Mouse (Mus musculus): Measurements from ENCODE around the gene Ehmt1. TPM values are rescaled to one million over a fixed set of nuclear protein-coding genes. Genes with fewer than 3 reads are reported as not detected.

Gene Ehmt1
- polyA plus RNA-seq, 1 experiment from 2014 or later: 124 TPM

DNA sequence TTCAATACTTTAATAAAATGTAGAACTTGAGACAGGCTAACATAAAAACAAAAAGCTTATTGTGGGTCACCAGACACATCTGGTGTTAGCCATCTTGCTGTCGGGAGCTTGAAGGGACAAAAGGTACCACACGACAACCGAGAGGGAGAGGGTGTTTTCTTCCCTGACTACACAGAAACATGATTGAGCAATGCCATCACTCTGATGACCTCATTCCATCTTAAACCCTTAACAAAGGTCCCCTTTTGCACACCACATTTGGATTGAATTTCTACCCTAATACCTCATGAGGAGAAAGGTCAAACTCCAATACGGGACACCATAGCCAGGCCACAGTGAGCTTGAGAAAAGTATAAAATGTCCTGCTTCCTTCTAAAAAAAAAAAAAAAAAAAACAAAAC, 132.2 kb downstream of the Ehmt1 start:
- no peak overlapping the region for H3K9ac ChIP-seq
- no peak overlapping the region for H3K27ac ChIP-seq
- no peaks in the 10 kb centered on the region for H3K9me3 ChIP-seq
- peaks cover 23% of the 10 kb centered on the region for H3K36me3 ChIP-seq
- ATAC-seq (ENCODE audit: insufficient number of reproducible peaks, insufficient read depth, low FRiP score, low TSS enrichment): no peak
- H3K27me3 ChIP-seq: no peaks in the 10 kb centered on the region
- H3K4me3 ChIP-seq: no peak overlapping the region
- 31% methylated on average over 4 of the region's 4 CpGs for WGBS
- no peak overlapping the region for H3K4me2 ChIP-seq (replicated peaks)
- H3K4me1 ChIP-seq: no peaks in the 10 kb centered on the region

DNA sequence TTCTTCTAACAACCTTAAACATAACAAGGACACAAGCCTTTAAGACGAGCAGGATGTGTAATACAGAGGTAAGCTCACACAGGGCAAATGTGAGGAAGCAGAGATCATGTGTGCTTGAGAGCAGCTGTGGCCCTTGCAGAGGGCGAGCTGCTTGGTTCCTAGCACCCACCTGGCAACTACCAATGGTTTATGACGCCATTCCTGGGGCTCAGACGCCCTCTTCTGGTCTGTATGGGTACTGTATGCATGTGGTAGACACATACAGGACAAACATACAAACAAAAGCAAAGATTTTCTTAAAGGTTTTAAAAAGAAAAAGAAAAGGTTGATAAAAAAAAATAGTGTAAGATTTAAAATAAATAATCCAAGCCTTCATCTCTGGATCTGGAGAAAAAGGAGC, 138.2 kb downstream of the Ehmt1 start:
- Histone ChIP-seq H3K4me2 (replicated peaks) (no peak overlapping the region), H3K9me3 (no peaks in the 10 kb centered on the region), H3K4me3 (no peak overlapping the region), H3K36me3 (no peaks in the 10 kb centered on the region), H3K4me1 (no peaks in the 10 kb centered on the region), H3K27me3 (no peaks in the 10 kb centered on the region), H3K27ac (no peak overlapping the region), H3K9ac (no peak overlapping the region)
- no peak for ATAC-seq (ENCODE audit: insufficient number of reproducible peaks, insufficient read depth, low FRiP score, low TSS enrichment)
- 47% methylated on average over 4 of the region's 4 CpGs for WGBS

DNA sequence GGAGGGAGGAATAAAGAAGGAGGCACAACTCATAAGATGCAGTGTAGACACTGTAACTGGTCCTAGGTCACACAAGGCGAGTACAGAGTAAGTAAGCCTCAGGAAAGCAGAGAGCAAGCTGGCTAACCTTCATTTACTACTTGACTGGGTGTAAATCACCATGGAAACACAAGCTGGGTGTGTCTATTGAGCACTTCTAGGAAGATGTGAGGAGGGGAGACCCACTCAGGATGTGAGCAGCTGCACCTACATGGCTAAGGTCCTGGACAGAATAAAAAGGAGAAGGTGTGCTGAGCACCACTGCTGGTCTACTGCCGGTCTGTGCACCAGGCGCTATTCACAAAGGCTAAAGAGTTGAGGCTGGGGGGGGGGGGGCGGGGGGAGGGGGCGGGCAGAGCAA, 142.6 kb downstream of the Ehmt1 start:
- Histone ChIP-seq H3K4me3 (no peak overlapping the region), H3K36me3 (no peaks in the 10 kb centered on the region), H3K27ac (no peak overlapping the region), H3K4me2 (replicated peaks) (no peak overlapping the region), H3K9me3 (no peaks in the 10 kb centered on the region), H3K9ac (no peak overlapping the region), H3K27me3 (no peaks in the 10 kb centered on the region), H3K4me1 (no peaks in the 10 kb centered on the region)
- 15% methylated on average over 4 of the region's 5 CpGs for WGBS
- no peak for ATAC-seq (ENCODE audit: insufficient number of reproducible peaks, insufficient read depth, low FRiP score, low TSS enrichment)

DNA sequence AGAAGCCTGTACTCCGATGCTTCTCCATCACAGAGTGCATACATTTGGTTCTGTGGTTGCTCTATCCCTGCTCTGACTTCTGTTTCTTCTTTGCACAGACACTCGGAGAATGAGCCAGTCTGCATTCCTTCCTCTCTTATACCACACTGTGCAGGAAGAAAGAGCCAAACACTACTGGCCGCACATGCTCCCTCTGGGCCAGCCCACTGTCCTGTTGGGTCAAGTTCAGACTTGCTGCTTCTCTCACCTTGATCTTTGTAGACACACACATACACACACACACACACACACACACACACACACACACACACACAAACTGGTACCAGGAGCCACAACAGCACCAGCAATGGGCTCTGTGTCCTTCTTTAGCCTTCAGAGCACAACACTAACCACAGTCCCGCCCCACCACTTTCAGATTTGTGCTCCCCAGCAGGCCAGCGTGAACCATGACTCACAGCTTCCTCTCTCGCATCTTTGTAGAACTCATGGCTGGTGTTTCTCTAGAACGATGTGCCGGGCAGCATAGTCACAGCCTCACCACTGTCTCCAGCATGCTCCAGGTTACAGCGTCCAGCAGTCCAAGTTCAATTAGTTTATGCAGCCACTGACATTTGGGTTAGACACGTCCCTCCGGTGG, 143.3 kb downstream of the Ehmt1 start:
- no peaks in the 10 kb centered on the region for H3K4me1 ChIP-seq
- no peak overlapping the region for H3K4me2 ChIP-seq (replicated peaks)
- H3K27me3 ChIP-seq: no peaks in the 10 kb centered on the region
- no peak overlapping the region for H3K9ac ChIP-seq
- no peaks in the 10 kb centered on the region for H3K9me3 ChIP-seq
- H3K4me3 ChIP-seq: no peak overlapping the region
- H3K36me3 ChIP-seq: no peaks in the 10 kb centered on the region
- no peak overlapping the region for H3K27ac ChIP-seq
- ATAC-seq (ENCODE audit: insufficient number of reproducible peaks, insufficient read depth, low FRiP score, low TSS enrichment): no peak
- WGBS: 73% methylated on average over 11 of the region's 11 CpGs

DNA sequence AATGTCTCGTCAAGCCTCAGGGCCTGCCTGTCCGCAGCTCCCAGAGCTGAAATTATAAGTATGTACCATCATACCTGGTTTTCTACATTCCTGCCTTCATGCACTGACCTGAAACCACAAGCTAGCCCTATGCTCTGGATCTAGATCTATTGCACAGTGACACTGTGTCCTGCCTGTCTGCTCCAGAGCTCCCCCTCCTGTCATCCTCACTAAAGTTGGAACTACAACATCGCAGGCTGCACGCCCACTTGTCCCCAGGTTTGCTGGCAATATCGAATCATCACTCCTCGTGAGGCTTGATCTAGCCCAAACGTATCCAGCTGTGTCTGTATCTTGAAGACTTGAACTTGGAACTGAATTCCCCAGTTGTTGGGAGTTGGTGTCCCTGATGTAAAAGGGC, 144.6 kb downstream of the Ehmt1 start:
- no peaks in the 10 kb centered on the region for H3K9me3 ChIP-seq
- no peak overlapping the region for H3K9ac ChIP-seq
- ATAC-seq (ENCODE audit: insufficient number of reproducible peaks, insufficient read depth, low FRiP score, low TSS enrichment): no peak
- no peak overlapping the region for H3K4me3 ChIP-seq
- no peak overlapping the region for H3K4me2 ChIP-seq (replicated peaks)
- 59% methylated on average over 7 of the region's 7 CpGs for WGBS
- no peaks in the 10 kb centered on the region for H3K4me1 ChIP-seq
- H3K36me3 ChIP-seq: no peaks in the 10 kb centered on the region
- H3K27me3 ChIP-seq: no peaks in the 10 kb centered on the region
- H3K27ac ChIP-seq: no peak overlapping the region

DNA sequence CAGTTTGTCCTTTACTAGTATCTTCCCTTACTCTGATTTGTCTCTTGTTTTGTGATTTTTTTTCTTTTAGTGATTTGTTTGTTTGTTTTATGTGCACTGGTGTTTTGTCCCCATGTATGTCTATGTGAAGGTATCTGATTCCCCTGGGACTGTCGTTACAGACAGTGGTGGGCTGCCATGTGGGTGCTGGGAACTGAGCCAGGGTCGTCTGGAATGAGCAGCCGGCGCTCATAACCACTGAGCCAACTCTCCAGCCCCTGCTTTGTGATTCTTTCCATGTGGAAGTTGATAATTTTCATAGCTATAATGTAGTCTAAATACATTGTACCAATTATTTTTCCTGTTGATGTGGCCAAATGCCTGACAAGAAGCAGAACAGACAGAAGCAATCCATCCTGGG, 148.6 kb downstream of the Ehmt1 start:
- H3K9ac ChIP-seq: no peak overlapping the region
- no peaks in the 10 kb centered on the region for H3K27me3 ChIP-seq
- ATAC-seq (ENCODE audit: insufficient number of reproducible peaks, insufficient read depth, low FRiP score, low TSS enrichment): no peak
- H3K36me3 ChIP-seq: no peaks in the 10 kb centered on the region
- 81% methylated on average over 4 of the region's 4 CpGs for WGBS
- H3K4me3 ChIP-seq: no peak overlapping the region
- H3K9me3 ChIP-seq: no peaks in the 10 kb centered on the region
- H3K4me1 ChIP-seq: no peaks in the 10 kb centered on the region
- H3K4me2 ChIP-seq (replicated peaks): no peak overlapping the region
- H3K27ac ChIP-seq: no peak overlapping the region

DNA sequence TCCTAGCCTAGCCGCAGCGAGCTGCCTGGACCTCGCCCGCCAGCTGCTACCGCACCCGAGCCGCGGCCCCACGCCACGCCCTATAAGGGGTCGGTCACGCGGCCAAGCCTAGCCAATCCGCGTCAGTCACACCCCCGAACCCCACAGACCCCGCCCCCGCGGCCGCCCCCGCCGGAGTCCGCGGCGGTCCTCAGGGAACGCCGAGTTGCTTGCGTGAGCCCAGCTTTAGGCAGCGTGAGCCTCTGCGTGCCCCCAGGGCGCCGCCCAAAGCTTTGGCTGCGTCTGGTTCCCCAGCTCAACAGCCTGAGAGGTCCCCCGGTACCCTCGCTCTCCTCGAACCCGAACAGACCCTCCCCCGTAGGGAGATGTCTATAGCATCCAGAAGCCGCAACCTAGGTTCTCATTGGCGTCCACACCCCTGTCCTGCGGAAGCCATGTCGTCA, 156.3 kb downstream of the Ehmt1 start, which contains the start of gene Cacna1b:
TSS of gene Cacna1b (minus strand) at position 38 of the 443 bp plus-strand sequence.
- WGBS: under 1% methylated on average over 40 of the region's 42 CpGs
- H3K4me2 ChIP-seq (replicated peaks): peak within 1 kb of the TSS; percentile 100
- peaks cover 11% of the 10 kb centered on the region for H3K4me1 ChIP-seq
- H3K27ac ChIP-seq: no peak within 1 kb of the TSS
- peak; percentile 83 for ATAC-seq (ENCODE audit: insufficient number of reproducible peaks, insufficient read depth, low FRiP score, low TSS enrichment)
- peaks cover 27% of the 10 kb centered on the region for H3K27me3 ChIP-seq
- peak within 1 kb of the TSS; percentile 59 for H3K4me3 ChIP-seq
- H3K9ac ChIP-seq: peak within 1 kb of the TSS; percentile 40
- H3K9me3 ChIP-seq: no peaks in the 10 kb centered on the region
- no peaks in the 10 kb centered on the region for H3K36me3 ChIP-seq

DNA sequence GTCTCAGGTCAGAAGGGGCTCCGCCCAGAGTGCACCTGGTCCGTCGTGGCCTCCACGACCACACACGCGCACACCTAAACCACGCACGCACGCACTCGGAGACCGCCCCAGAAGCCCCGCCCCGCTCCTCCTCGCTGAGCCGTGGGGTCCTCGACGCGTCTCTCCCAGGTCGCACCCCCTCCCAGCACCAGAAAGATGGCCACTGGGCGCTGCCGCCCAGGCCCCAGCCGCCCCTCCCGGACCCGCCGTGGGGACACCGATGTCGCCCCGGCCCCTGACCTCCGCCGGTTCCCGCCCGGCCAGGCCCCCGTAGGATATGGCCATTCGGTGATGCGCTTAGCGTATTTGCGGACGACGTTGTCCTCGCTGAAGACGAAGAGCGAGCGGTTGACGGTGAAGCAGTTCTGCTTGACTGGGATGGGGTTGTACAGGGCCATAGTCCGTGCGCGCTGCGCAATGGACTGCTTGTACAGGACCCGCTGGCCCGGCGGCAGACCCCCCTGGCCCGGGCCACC, 156.9 kb downstream of the Ehmt1 start:
- H3K36me3 ChIP-seq: no peaks in the 10 kb centered on the region
- WGBS: under 1% methylated on average over 50 of the region's 52 CpGs
- peak overlapping the region; percentile 40 for H3K9ac ChIP-seq
- H3K4me1 ChIP-seq: peaks cover 11% of the 10 kb centered on the region
- H3K4me3 ChIP-seq: peak overlapping the region; percentile 59
- H3K27ac ChIP-seq: no peak overlapping the region
- H3K27me3 ChIP-seq: peaks cover 27% of the 10 kb centered on the region
- ATAC-seq (ENCODE audit: insufficient number of reproducible peaks, insufficient read depth, low FRiP score, low TSS enrichment): peak; percentile 64
- H3K9me3 ChIP-seq: no peaks in the 10 kb centered on the region
- H3K4me2 ChIP-seq (replicated peaks): peak overlapping the region; percentile 100

DNA sequence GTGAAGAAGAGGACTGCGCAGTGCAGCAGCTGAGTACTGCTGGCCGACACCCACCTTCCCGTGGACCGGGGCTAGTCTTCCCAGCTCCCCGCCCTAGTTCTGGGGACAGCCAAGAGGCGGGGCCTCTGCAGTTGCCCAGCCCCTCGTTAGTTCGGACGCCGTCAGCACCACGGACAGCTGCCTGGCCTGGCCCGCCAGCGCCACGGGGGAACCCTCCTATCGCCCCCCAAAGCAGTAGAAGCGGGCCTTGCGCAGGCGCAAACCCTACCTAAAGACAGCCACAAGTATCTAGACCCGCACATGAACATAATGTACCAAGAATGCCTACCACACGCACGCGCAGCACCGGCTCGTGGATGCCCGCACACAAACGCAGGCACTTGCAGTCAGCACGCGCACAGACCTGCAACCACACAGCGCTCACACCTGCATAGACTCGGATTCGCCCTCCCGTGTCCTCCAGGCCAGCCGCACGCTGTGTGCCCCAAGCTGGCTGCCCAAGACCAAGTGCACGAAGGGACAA, 157.4 kb downstream of the Ehmt1 start:
- peaks cover 11% of the 10 kb centered on the region for H3K4me1 ChIP-seq
- H3K27ac ChIP-seq: no peak overlapping the region
- no peak overlapping the region; the same call in 1 of the 2 replicates for H3K9ac ChIP-seq
- H3K4me2 ChIP-seq (replicated peaks): peak overlapping the region; percentile 100
- H3K27me3 ChIP-seq: peaks cover 27% of the 10 kb centered on the region
- no peaks in the 10 kb centered on the region for H3K9me3 ChIP-seq
- ATAC-seq (ENCODE audit: insufficient number of reproducible peaks, insufficient read depth, low FRiP score, low TSS enrichment): peak; percentile 64
- peak overlapping the region; percentile 59 for H3K4me3 ChIP-seq
- H3K36me3 ChIP-seq: no peaks in the 10 kb centered on the region
- WGBS: under 1% methylated on average over 35 of the region's 35 CpGs

DNA sequence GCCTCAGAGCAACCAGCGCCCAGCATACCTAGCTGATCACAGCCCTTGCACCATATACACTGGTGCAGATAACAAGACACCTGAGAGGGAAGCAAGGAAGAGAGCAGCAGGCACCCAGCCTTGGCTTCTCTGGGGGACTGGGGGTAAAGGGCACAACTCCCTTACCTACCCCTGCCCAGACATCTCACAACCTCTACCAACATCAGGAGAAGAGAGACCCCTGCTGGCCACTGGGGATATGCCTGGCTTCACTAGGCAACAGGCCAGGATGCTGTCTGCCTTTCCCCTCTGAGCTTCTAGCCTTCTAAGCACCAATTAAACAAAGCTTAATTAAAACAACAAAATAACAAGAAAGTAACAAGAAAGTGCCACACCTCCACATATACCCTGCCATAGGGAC, 164.1 kb downstream of the Ehmt1 start:
- Histone ChIP-seq H3K27me3 (no peaks in the 10 kb centered on the region), H3K36me3 (no peaks in the 10 kb centered on the region), H3K4me3 (no peak overlapping the region), H3K27ac (no peak overlapping the region), H3K9ac (no peak overlapping the region), H3K9me3 (no peaks in the 10 kb centered on the region), H3K4me1 (0 out of 2 replicates have a peak, but pooled peaks cover 4% of the 10 kb centered on the region), H3K4me2 (replicated peaks) (no peak overlapping the region)
- WGBS: 100% methylated on average over 1 of the region's 1 CpGs
- no peak for ATAC-seq (ENCODE audit: insufficient number of reproducible peaks, insufficient read depth, low FRiP score, low TSS enrichment)

DNA sequence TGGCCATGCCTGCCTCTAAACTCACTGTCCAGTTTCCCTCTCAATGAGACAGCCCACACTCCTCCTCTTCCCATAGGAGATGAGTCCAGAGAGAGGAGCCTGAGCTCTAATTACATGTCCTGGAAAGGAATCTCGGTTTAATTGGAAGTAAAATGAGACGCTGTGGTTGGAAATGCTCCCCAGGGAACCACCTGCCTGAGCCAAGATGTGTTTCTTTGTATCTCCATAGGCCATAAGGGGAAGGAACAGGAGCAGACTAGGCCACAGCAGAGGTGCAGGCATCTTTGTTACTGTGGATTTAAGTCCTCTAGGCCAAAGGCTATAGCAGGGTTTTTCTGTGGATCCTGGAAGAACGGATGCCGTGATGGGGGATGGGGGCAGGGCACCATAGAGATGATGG, 166.8 kb downstream of the Ehmt1 start:
- Histone ChIP-seq H3K4me2 (replicated peaks) (no peak overlapping the region), H3K9me3 (no peaks in the 10 kb centered on the region), H3K4me1 (0 out of 2 replicates have a peak, but pooled peaks cover 4% of the 10 kb centered on the region), H3K4me3 (no peak overlapping the region), H3K9ac (no peak overlapping the region), H3K27ac (no peak overlapping the region), H3K27me3 (no peaks in the 10 kb centered on the region), H3K36me3 (no peaks in the 10 kb centered on the region)
- 46% methylated on average over 4 of the region's 4 CpGs for WGBS
- ATAC-seq (ENCODE audit: insufficient number of reproducible peaks, insufficient read depth, low FRiP score, low TSS enrichment): no peak

DNA sequence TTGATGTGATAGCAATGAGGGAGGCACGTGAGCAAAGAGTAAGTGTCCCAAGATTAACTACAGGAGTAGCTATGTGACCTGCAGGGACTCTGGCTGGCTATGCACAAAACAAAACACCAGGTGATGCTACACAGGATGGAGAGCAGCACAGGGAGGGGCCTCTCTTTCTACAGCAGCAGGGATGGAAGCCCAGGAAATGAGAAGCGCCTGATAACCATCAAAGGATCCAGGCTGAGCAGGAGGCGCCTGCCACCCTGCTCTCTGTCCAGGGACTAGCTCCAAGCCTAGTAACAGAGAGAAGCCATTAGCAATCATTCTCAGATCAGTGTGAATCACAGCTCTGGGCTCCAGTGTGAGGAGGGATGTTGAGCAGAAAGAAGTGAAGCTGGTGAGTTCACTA, 169.4 kb downstream of the Ehmt1 start:
- H3K9me3 ChIP-seq: no peaks in the 10 kb centered on the region
- H3K9ac ChIP-seq: no peak overlapping the region
- no peaks in the 10 kb centered on the region for H3K36me3 ChIP-seq
- H3K27ac ChIP-seq: no peak overlapping the region
- no peak for ATAC-seq (ENCODE audit: insufficient number of reproducible peaks, insufficient read depth, low FRiP score, low TSS enrichment)
- WGBS: 52% methylated on average over 3 of the region's 3 CpGs
- no peak overlapping the region for H3K4me2 ChIP-seq (replicated peaks)
- no peaks in the 10 kb centered on the region for H3K27me3 ChIP-seq
- H3K4me1 ChIP-seq: 0 out of 2 replicates have a peak, but pooled peaks cover 4% of the 10 kb centered on the region
- no peak overlapping the region for H3K4me3 ChIP-seq
